Mouse (Mus musculus): ENCODE measurements around the gene Tssk1.

The Tssk1 gene

DNA sequence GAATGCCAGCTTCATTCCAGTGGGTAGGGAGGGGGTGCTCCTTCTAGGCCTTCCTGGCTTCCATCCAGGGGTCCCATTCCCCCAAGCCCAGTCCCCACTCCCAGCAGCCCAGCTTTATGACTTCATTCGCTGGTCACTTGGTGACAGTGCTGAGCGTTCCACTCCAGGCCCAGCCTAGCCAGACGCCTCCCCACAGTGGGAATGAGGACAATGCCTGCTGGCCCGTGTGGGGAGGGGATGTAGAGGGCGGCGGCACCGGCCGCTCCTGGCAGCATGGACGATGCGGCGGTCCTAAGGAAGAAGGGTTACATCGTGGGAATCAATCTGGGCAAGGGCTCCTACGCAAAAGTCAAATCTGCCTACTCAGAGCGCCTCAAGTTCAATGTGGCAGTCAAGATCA, 4.4 kb downstream of the Tssk1 start, which contains the start of the genes Dgcr2 and Tssk2:
Dgcr2 (minus strand) TSS at position 101 of the 400 bp plus-strand sequence.
Tssk2 (plus strand) TSS at position 176 of the 400 bp plus-strand sequence.
- no peak for DNase-seq (ENCODE audit: low spot score)

DNA sequence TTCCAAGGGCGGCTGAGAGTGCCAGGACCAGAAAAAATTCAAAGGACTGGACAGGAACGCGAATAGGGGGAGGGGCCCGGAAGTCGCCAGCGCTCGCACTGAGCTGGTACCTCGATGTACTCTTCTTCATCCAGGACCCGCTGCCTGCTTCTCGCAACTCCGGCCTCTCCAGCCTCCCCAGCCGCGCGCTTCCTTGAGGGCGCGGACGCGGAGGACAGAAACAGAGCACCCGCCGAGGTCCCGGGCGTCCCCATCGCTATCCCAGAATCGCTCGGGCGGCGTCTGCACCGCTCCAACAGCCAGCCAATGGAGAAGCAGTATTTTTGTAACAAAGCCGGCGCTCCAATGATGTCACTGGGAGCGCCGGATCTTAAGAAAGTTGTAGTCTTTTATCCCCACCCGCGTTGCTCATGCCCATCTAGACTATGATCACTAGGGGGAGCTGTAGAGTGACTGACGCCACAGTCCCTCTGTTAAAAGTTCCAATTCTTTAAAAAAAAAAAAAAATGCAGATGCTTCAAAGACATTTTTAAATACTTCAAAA, 17.1 kb downstream of the Tssk1 start, which contains the start of gene Ess2:
Ess2 (minus strand) TSS at position 297 of the 544 bp plus-strand sequence.
- peak; percentile 86 for DNase-seq (ENCODE audit: low spot score)

DNA sequence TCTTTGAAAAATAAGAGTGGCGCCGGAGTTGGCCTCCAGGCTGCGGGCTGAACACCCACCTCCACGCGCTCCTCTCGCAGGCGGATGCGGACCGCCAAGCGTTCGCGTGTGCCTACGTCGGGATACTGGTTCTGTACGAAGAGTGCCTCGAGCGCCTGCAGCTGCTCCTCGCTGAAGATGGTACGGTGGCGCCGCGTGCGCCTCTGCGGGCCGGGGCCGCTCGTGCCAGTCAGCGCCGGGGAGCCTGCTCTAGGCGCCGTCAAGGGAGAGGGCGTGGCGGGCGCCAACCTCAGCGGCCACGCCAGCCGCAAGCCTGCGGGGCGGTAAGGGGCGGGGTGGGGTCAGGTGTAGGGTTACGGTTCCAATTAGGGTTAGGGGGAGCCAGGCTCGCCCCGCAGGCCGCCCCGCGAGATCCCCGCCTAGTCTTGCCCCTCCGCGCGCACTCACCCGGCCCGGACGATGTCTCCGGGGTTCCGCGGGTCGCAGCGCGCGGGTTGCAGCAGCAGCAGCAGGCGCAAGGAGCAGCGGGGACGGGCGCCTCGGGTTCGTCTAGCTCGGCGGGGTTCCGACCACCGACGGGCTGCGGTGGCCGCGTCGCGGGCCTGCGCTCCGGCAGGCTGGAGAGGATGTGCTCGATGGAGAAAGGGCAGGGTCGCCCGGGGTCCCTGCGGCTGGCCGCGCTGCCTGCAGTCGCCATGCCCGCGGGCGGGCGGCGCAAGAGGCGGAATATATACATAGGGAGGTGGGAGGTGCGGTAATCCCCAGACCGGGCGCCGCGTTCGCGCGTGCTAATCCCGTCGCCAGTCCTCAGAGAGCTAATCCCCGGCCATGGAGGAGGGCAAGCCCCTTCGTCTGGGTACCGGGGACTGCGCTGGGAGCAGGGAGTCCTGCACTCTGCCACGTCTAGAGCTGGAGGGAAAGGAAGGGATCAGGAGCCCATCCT, 20.6 kb downstream of the Tssk1 start, which contains the start of gene Gsc2:
Gsc2 (minus strand) TSS at position 753 of the 943 bp plus-strand sequence.
- peak; percentile 42 for DNase-seq (ENCODE audit: low spot score)

DNA sequence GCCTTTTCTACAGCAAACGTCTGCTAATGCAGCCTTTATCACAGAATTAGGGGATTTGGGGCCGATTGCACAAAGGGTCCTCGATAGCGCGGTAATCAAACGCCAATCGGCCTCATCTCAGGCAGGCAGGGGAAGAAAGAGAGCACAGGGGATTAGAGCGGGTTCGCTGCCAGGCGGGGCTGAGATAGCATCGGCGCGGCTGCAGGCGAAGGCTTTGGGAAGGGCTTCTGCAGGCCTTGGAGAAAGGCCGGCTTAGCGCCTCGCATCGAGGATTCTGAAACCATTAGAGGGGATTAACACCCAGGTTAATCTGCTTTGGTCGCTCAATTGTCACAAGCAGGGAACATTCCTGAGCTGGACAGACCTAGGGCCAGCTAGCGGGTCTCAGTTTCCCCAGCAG, 26.6 kb downstream of the Tssk1 start:
- DNase-seq (ENCODE audit: low spot score) = no peak

DNA sequence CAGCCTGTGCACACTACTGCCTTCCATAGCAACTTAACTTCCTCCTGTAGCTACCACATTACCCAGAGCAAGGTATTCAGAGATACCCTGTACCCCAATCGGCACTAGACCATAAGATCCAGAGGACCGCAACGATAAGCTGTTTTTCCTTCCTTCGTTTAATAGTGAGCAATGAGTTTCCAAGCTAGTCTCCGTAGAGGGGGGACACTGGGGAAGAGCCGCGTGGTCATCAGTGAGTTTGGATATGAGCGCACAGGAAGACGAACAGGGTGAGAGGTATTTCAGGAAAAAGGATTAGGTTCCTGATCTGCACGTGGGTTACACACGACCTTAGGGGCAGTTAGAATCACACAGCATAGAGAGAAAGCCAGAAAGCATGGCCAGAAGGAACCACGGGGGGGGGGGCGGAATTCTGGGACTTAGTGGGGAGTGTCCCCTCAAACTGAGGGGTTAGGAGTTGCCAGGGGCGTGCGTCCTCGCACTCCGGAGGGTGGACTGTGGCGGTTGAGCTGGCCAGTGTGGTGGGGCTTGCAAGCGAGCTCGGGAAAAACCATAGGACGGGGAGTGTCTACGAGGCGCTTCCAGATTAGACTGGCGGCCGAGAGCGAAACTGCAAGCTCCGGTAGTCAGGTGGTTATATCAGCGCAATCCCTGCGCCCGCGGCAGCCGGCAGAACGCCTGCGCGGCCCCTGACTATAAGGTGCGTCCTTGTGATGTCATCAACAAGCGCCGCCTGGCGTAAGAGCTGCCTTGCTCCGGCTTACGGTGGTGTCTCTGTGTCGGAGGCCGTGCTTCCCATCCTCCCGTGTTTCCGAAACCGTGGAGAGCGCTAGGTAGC, 27.5 kb downstream of the Tssk1 start:
- DNase-seq (ENCODE audit: low spot score) = peak; percentile 93

DNA sequence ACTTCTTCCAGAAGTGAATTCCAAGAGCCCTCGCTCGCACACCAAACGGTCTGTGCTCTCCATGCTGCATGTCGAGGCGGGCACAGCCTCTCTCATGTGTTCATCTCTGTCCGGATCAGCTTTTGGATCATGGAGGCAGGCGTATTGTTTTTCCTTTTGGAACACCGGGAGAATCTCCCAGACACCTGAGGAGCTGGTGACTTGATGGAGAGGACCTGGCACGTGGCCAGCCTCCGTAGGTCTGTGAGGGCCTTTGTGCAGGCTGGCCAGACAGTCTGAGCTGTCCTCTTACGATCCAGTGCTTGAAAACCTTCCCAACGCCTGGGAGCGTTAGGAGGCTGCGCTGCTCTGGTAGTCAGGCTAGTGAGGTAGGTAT, 28.1 kb downstream of the Tssk1 start:
- no peak for DNase-seq (ENCODE audit: low spot score)

DNA sequence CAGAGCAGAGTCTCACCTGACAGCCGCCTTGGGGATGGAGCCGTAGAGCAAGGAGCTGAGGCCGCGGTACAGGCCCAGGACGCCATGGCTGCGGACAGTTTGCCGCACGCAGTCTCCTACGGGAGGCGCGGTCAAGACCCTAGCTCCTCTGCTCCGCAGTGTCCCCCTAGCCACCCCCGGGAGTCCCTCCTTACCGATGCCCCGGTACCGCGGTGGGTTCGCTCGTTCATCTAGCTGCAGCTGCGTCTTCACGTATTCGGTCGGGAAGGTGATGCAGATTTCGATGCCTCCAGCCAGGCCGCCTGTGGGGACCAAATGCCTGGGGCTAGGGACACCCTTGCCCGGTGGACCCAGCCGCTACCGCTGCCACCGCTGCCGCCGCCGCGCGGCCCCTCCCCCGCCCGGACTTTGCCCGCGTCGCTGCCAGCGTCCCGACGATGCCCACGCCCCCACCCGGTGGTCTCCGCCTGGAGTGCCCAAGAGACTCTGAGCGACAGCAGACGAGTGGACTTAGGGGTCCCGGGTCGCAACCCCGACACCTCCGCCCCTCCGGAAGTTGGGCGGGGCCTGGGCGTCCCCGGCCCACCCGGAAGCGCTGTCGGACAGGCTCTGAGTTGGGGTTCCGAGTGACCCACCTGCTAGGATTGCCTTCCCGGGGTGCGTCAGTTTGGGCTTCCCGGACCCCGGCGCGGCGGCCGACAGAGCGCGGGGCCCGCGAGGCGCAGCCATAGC, 33.5 kb downstream of the Tssk1 start:
- DNase-seq (ENCODE audit: low spot score) = no peak

DNA sequence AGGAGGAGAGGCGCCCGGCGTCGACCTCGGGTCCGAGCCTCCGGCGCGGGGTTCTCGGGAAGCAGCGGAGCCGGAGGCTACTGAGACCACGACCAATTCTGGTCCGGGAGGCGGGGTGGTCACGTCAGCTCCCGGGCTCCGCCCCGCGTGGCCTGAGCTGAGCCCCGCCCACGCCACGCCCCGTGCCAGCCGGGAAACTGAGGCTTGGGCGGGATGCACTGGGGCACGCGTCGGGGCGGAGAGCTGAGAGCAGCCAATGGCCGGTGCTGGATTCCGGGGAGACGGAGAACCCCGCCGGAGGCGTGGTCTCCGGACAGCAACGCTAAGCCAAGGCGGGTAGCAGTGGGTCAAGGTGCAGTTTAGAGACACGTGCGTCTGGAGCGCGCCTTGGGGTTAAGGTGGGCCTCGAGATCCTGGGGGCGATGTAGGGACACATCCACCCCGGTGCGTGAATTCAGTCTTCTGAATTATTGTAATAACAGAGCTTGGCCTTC, 34.1 kb downstream of the Tssk1 start, which contains the start of gene Slc25a1:
Slc25a1 (minus strand) TSS at position 133 of the 494 bp plus-strand sequence.
- peak; percentile 87 for DNase-seq (ENCODE audit: low spot score)

DNA sequence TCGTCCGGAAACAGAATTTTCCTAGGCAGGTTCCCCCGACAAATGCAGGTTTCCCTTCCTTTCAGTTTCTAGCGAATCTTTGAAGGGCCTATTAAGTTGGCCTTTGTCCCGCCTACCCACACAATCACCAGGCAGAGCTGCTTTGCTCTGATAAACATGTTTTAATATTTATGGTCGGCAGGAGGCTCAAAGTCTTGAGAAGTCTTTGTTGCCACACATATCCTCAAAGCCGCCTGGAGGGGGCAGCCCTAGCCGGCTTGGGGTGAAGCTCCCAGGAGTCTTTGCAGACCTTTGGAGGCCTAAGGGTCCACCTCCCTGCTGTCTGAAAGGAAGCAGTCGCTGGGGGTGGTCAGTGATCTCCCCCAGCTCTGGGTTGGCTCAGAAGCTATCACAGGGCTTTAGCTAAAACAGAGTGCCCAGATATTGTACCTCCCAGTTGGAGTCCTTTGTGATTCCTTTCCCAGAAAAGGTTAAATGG, 34.6 kb downstream of the Tssk1 start:
- DNase-seq (ENCODE audit: low spot score) = peak; percentile 79

DNA sequence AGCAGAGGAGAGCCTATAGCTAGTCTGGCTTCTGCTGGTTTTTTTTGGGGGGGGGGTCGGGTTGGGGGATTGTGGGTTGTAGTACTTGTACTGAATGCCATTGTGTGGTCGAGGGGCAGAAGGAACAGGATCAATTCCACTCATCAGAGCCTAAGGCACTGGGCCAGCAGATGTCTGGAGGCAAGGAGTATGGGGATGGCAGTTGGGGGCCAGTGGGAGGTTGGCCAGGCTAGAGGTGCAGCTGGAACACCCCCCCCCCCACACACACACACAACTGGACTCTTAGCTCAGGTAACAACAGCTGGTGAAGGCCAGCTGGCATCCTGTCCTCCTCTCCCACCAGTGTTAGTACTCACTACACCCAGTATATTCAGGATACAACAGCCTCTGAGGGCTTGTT, 35.2 kb downstream of the Tssk1 start:
- DNase-seq (ENCODE audit: low spot score) = no peak

DNA sequence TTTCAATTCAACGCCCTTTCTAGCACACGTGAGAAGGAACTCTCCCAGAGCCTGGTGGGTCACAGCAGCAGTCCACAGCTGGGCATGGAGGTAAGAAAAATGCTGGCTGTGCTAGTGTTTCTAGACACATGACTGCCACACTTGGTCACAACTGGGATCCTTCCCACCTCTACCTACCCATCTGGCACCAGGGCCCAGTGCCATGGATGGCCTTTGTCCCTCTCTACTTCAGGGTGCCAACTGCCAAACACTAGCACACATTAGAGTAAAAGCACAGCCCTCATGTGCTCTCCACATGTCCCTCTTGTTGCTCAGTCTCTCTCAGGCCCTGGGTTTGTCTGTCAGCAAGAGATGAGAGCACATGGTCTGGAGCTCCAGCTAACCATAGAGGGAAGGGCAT, 35.6 kb downstream of the Tssk1 start:
- DNase-seq (ENCODE audit: low spot score) = no peak

DNA sequence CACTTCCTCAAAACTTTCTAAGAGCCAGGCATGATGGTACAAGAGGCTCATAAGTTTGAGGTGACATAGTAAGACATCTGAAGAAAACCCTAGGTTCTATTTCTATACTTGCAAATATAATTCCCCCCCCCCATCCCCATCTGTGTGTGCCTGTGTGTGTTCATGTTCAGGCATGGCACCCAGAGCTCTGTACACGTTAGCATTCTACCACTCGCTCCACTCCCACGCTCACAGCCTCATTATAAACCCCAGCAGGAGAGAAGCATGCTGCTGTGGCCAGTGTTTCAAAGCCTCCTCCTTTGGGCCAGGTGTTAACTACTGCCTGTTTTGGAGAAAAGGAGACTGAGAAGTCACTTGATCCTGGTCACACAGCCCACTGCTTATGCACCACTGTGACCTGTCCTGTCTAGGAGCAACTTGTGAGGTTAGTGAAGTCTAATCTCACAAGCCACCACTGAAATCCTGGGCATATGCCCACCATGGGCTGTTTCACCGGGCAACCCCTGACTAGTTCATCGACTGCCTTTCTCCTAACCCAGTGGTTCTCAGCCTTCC, 38.0 kb downstream of the Tssk1 start:
- DNase-seq (ENCODE audit: low spot score) = no peak

DNA sequence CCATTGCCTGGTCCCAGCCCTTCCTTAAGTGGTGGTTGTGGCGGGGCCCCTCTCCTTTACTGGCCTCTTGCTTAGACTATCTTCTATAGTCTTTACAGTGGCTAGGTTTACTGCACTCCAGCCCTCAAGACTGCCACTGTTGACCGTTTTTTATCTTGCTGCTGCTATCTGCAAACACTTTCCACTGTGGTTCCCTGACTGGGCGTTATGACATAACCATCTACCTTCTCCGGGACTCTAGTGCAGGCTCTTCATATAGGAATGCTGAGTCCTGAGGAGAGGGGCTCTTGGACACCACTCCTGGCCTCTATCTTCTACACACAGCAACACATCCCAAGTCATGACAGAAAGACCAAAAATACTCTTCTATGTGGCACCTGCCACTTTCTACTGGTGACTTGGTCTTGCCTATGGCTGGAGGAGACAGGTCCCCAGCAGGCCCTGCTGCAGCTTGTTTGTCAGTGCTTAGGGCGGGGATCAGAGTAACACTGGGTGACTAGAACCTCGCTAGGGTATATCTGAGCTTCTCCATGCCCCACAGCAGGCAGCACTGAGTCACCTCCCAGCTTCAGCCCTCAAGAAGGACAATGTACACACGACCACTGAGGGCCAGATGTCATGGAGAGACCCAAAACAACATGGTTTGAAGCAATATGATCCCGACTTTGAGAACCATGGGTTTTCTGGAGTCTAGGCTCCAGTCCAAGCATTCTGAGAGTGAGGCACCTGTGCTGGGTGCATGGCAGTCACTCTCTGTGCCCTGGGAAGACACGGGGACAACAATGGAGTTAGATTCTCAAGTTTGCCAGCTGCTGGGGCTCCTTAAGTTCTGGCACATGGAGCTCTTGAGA, 39.8 kb downstream of the Tssk1 start:
- DNase-seq (ENCODE audit: low spot score) = no peak

DNA sequence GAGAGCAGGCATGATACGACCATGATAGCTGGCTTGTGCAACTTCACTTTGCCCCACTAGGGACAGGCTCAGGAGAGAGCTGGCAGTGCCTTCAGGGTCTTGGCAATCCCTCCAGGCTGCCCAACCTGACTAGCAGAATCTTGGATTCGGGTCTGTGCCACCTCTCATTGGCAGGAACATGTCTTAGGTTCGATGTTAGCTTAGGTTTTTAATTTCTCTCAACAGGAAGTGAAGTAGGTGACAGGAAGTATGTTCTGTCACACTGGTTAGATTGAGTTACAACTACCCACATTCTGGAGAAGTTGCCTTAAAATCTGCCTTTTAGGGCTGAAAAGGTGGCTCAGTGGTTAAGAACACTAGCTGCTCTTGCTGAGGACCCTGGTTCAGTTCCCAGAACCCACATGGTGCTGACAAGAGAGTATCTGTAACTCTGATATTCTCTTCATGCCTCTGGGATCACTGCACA, 40.5 kb downstream of the Tssk1 start:
- no peak for DNase-seq (ENCODE audit: low spot score)

DNA sequence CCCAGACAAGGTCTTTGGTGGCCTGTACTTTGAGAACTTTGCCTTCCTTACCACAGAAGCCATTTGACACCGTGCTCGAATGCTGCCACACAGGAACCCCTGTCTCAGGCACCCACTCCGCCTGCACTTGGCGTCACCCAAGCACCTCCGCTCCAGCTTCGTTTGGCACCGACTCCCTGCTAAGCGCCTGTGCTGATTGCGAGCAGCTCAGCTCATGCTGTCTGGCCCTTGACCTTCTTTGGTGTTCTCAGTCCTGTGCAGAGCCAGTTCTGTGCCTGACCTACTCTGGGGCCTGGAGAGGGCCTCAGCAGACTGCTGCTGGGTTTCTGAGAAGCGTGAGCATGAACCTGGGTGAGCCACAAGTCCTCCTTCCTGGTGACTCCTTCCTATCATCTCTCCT, 42.8 kb downstream of the Tssk1 start:
- no peak for DNase-seq (ENCODE audit: low spot score)

DNA sequence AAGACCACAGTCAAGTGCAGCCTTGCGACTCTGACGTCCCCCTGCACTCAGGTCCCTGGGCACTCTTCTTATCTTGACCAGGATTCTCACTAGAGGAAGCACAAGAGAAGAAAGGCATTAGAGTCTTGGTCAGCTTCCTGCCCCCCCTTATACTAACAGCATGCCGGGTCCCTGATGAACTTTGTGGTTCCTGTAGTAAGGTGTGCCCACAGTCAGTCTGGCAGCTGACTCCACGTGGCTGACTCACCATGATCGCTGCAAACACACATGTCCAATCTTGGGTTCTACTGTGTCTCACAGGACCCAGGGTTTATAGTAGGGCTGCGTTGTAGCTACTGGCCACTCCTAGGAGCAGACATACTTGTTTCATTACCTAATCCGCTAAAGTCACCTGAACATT, 44.2 kb downstream of the Tssk1 start:
- no peak for DNase-seq (ENCODE audit: low spot score)

DNA sequence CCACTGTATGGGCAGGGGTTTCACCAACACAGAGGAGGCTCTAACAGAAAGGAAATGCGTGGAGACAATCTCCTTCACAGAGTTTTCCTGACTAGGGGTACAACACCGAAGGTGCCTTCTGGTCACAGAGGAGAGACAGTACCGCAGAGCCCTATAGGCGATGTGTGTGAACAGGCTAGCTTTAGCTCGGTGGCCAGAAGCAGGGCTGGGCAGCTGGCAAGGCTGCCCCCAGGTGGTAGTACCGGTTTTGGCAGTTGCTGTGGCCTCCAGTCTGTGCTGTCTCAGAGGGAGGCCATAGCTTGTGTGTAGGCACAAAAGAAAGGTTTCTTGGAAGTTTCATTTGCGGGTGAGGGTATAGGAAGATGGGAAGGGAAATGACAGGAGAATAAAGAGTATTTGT, 44.8 kb downstream of the Tssk1 start:
- DNase-seq (ENCODE audit: low spot score) = peak; percentile 77

DNA sequence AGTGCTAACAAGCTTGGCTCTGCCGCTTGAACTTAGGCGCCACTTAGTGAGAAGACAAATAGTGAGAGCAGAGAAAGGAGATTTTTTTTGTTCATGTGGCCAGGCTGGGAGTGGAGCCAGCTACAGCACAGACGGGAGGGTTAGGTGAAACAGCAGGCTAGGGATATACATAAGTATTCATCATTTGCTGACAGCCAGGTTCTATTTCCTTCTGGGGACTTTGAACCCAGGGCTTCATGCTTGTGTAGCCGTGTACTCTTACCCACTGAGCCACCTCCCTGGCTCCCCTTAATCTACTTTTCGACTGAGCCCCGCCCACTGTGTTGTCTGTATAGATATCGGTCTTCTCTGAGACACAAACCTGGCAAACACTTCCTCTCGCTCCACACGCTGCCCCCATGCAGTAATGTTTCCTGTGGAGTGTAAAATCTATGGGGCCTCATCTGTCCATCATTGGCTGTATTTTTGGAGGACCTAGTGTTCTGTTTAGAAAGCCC, 45.3 kb downstream of the Tssk1 start:
- no peak for DNase-seq (ENCODE audit: low spot score)

DNA sequence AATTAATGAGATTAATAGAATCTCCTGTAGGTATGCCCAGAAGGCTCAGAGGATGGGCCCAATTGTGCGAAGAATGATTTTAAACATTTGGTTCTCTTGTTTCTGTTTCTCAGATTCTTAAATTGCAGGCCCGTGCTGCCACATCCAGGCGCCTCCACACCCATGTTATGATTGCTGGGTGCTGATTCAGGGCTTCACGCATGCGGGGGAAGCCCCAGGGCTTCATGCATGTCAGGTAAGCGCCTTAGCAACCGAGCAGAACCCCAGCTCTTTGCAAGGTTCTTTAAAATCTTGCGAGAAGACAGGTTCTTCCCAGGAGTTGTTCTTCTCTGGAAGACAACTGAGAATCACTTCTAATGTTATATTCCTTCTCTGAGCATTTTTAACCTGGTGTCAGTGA, 49.4 kb downstream of the Tssk1 start:
- DNase-seq (ENCODE audit: low spot score) = no peak

Data from ovary, postnatal 36 days (tissue).